Mouse (Mus musculus) embryonic facial prominence, embryonic 14.5 days (tissue): Measurements from ENCODE around the gene Tmem208. TPM values are rescaled to one million over a fixed set of nuclear protein-coding genes. Genes with fewer than 3 reads are reported as not detected.

Source experiments
- ATAC-seq: fragments of 200-750 bp; cut with Nextera tagmentation; 2 replicates; pipeline ENCODE4 v1.8.0; 2017; ENCODE audit warnings: low read depth, moderate number of reproducible peaks, moderate TSS enrichment
- DNase-seq: peaks from one replicate; pipeline ENCODE4 v3.0.0-alpha.2; 2015; ENCODE audit warnings: low spot score
- H3K27ac ChIP-seq: fragments of 300-500 bp; sonication (generic); replicated peaks from 2 replicates; pipeline ENCODE4 v1.5.1; 2014; ENCODE audit warnings: low read depth, mild to moderate bottlenecking, low read length, moderate library complexity
- H3K27me3 ChIP-seq: fragments of 300-500 bp; sonication (generic); replicated peaks from 2 replicates; pipeline ENCODE4 v1.6.1; 2014; ENCODE audit warnings: low read length; ENCODE audit not compliant: control insufficient read depth, insufficient read depth
- H3K36me3 ChIP-seq: fragments of 300-500 bp; sonication (generic); 2 replicates; pipeline ENCODE4 v1.6.1; 2014; ENCODE audit warnings: low read length, mixed read lengths; ENCODE audit not compliant: control insufficient read depth, insufficient read depth
- H3K4me1 ChIP-seq: fragments of 300-500 bp; sonication (generic); 2 replicates; pipeline ENCODE4 v1.6.1; 2014; ENCODE audit warnings: antibody characterized with exemption, low read length; ENCODE audit not compliant: control insufficient read depth, insufficient read depth
- H3K4me2 ChIP-seq: fragments of 300-500 bp; sonication (generic); 2 replicates; pipeline ENCODE4 v1.6.1; 2014; ENCODE audit warnings: low read depth, mild to moderate bottlenecking, low read length, moderate library complexity, mixed read lengths
- H3K4me3 ChIP-seq: fragments of 300-500 bp; sonication (generic); 2 replicates; pipeline ENCODE4 v1.5.1; 2014; ENCODE audit warnings: low read depth, mild to moderate bottlenecking, low read length
- H3K9ac ChIP-seq: fragments of 300-500 bp; sonication (generic); 2 replicates; pipeline ENCODE4 v1.6.1; 2014; ENCODE audit warnings: low read depth, mild to moderate bottlenecking, low read length, moderate library complexity, mixed read lengths
- H3K9me3 ChIP-seq: fragments of 300-500 bp; sonication (generic); 2 replicates; pipeline ENCODE4 v1.6.1; 2016; ENCODE audit warnings: low read length; ENCODE audit not compliant: control insufficient read depth
- WGBS: fragments of 180-500 bp; shearing (Covaris S2); extraction: QIAGEN DNeasy Blood & Tissue Kit; methylation state at CpG from one replicate; pipeline ENCODE4 v1.1.7; 2014; 5-methylcytosine and 5-hydroxymethylcytosine counted together
- polyA plus RNA-seq: library from polyadenylated mRNA; unstranded; fragments of >200 nt; fragmentation: Nextera tagmentation; extraction: Ambion mirVana; gene quantifications from 2 replicates; pipeline ENCODE4 v1.2.1, GENCODE M21; 2014

The Tmem208 gene
- polyA plus RNA-seq, 1 experiment from 2014 or later, result 132 TPM

GRCm38 (mm10) chr8:105304325-105305210 is 21.6 kb upstream of the Tmem208 start:
- Histone ChIP-seq H3K27me3 (no peaks in the 10 kb centered on the region), H3K4me3 (no peak overlapping the region), H3K4me1 (peaks cover 11% of the 10 kb centered on the region), H3K9ac (no peak overlapping the region), H3K4me2 (peak overlapping the region; percentile 80; the same call in 1 of the 2 replicates), H3K27ac (peak overlapping the region; percentile 82), H3K36me3 (peaks cover 70% of the 10 kb centered on the region), H3K9me3 (no peaks in the 10 kb centered on the region)
- peak; percentile 5; the same call in 1 of the 2 replicates for ATAC-seq
- 57% methylated on average over 9 of the region's 9 CpGs for WGBS
- peak; percentile 56 for DNase-seq

GRCm38 (mm10) chr8:105305211-105306145 is 20.7 kb upstream of the Tmem208 start, which contains the start of gene Elmo3:
Elmo3 (plus strand) TSS chr8:105305601.
- Histone ChIP-seq H3K4me2 (peak within 1 kb of the TSS; percentile 80), H3K9me3 (no peaks in the 10 kb centered on the region), H3K27me3 (no peaks in the 10 kb centered on the region), H3K4me1 (peaks cover 11% of the 10 kb centered on the region), H3K27ac (peak within 1 kb of the TSS; percentile 82), H3K36me3 (peaks cover 70% of the 10 kb centered on the region), H3K9ac (peak within 1 kb of the TSS; percentile 61), H3K4me3 (peak within 1 kb of the TSS; percentile 41)
- WGBS, result 4% methylated on average over 25 of the region's 30 CpGs
- DNase-seq (peak; percentile 85), ATAC-seq (peak; percentile 90)

- DNase-seq, result no peak
- H3K4me1 ChIP-seq, result peaks cover 11% of the 10 kb centered on the region
- peak; percentile 23 for ATAC-seq
- H3K36me3 ChIP-seq, result peaks cover 70% of the 10 kb centered on the region
- peak overlapping the region; percentile 41 for H3K4me3 ChIP-seq
- peak overlapping the region; percentile 61 for H3K9ac ChIP-seq
- H3K27me3 ChIP-seq, result no peaks in the 10 kb centered on the region
- 27% methylated on average over 5 of the region's 5 CpGs for WGBS
- H3K4me2 ChIP-seq, result peak overlapping the region; percentile 80
- H3K27ac ChIP-seq, result peak overlapping the region; percentile 82
- H3K9me3 ChIP-seq, result no peaks in the 10 kb centered on the region
Observed at GRCm38 (mm10) chr8:105306146-105306691, 19.9 kb upstream of the Tmem208 start.

- no peak for DNase-seq
- peaks cover 70% of the 10 kb centered on the region for H3K36me3 ChIP-seq
- no peak overlapping the region for H3K4me2 ChIP-seq
- H3K9me3 ChIP-seq, result no peaks in the 10 kb centered on the region
- H3K27me3 ChIP-seq, result no peaks in the 10 kb centered on the region
- no peak overlapping the region for H3K9ac ChIP-seq
- peaks cover 11% of the 10 kb centered on the region for H3K4me1 ChIP-seq
- no peak overlapping the region for H3K27ac ChIP-seq
- ATAC-seq, result no peak
- H3K4me3 ChIP-seq, result no peak overlapping the region
- WGBS, result 90% methylated on average over 13 of the region's 13 CpGs
Observed at GRCm38 (mm10) chr8:105307670-105308069, 18.5 kb upstream of the Tmem208 start.

- Histone ChIP-seq H3K36me3 (peaks cover 71% of the 10 kb centered on the region), H3K9ac (no peak overlapping the region), H3K27me3 (no peaks in the 10 kb centered on the region), H3K4me2 (no peak overlapping the region), H3K4me3 (no peak overlapping the region), H3K9me3 (no peaks in the 10 kb centered on the region), H3K27ac (no peak overlapping the region), H3K4me1 (peaks cover 11% of the 10 kb centered on the region)
- WGBS, result 91% methylated on average over 10 of the region's 10 CpGs
- DNase-seq (no peak), ATAC-seq (no peak)
Observed at GRCm38 (mm10) chr8:105308428-105308827, 17.7 kb upstream of the Tmem208 start.

- Histone ChIP-seq H3K9ac (no peak overlapping the region), H3K4me3 (no peak overlapping the region), H3K27me3 (no peaks in the 10 kb centered on the region), H3K4me2 (no peak overlapping the region), H3K4me1 (peaks cover 11% of the 10 kb centered on the region), H3K27ac (no peak overlapping the region), H3K9me3 (no peaks in the 10 kb centered on the region), H3K36me3 (peaks cover 70% of the 10 kb centered on the region)
- no peak for DNase-seq
- ATAC-seq, result no peak
- WGBS, result 78% methylated on average over 15 of the region's 15 CpGs
Observed at GRCm38 (mm10) chr8:105309142-105309847, 16.9 kb upstream of the Tmem208 start.

GRCm38 (mm10) chr8:105310118-105310517 is 16.0 kb upstream of the Tmem208 start:
- Histone ChIP-seq H3K9me3 (no peaks in the 10 kb centered on the region), H3K4me2 (no peak overlapping the region), H3K4me3 (no peak overlapping the region), H3K27ac (no peak overlapping the region), H3K9ac (no peak overlapping the region), H3K36me3 (peaks cover 74% of the 10 kb centered on the region), H3K4me1 (peaks cover 7% of the 10 kb centered on the region), H3K27me3 (no peaks in the 10 kb centered on the region)
- ATAC-seq, result no peak
- DNase-seq, result no peak
- WGBS, result 81% methylated on average over 8 of the region's 8 CpGs

GRCm38 (mm10) chr8:105311718-105312117 is 14.4 kb upstream of the Tmem208 start:
- peaks cover 87% of the 10 kb centered on the region for H3K36me3 ChIP-seq
- no peak overlapping the region for H3K4me3 ChIP-seq
- H3K9ac ChIP-seq, result no peak overlapping the region
- DNase-seq, result no peak
- no peak overlapping the region for H3K4me2 ChIP-seq
- H3K4me1 ChIP-seq, result no peaks in the 10 kb centered on the region
- H3K27ac ChIP-seq, result no peak overlapping the region
- 82% methylated on average over 1 of the region's 1 CpGs for WGBS
- ATAC-seq, result no peak
- H3K27me3 ChIP-seq, result no peaks in the 10 kb centered on the region
- no peaks in the 10 kb centered on the region for H3K9me3 ChIP-seq
